Mouse (Mus musculus) liver, postnatal 0 days (tissue): ENCODE data around the gene Renbp.

Experiments used
- CTCF ChIP-seq: sonication (generic); IDR thresholded peaks from 2 replicates; pipeline ENCODE4 v1.5.1; 2016; ENCODE audit warnings: antibody characterized with exemption, low read depth
- EP300 ChIP-seq: IDR thresholded peaks from 2 replicates; pipeline ENCODE4 v1.6.1; 2016; ENCODE audit warnings: antibody characterized with exemption, low read depth, mild to moderate bottlenecking

- TF ChIP-seq EP300 (no peak), CTCF (0 out of 2 replicates have a peak, but pooled peaks have one; percentile 0)
Observed at GRCm38 (mm10) chrX:73946896-73947295, 16.2 kb upstream of the Renbp start.
